Mouse (Mus musculus) frontal cortex, adult (tissue): Measurements from ENCODE around the gene Lmf1.

Source experiments
- ATAC-seq: cut with Nextera tagmentation; 2 replicates; pipeline ENCODE4 v1.9.2; 2017; ENCODE audit warnings: mild to moderate bottlenecking, moderate library complexity, mixed read lengths; ENCODE audit not compliant: low TSS enrichment

Lmf1 gene

DNA sequence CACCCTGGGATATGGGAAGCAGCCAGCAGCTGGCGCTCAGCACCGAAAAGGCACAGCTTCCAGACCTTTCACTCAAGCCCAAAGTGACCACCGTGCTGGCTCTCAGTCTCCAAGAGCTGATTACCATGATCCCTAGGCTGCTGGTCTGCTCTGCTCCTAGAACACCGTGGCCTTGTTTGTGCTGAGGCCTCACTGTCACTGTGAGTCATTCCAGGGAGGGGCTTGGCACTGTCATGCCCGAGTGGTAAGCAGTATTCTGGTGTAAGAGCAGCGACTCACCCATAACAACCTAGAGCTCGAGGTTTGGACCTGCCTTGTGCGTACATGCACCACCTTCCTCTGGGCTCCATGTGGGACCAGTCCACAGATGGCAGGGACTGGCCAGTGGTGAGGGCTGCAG is 63.1 kb downstream of the Lmf1 start:
- ATAC-seq: no peak

DNA sequence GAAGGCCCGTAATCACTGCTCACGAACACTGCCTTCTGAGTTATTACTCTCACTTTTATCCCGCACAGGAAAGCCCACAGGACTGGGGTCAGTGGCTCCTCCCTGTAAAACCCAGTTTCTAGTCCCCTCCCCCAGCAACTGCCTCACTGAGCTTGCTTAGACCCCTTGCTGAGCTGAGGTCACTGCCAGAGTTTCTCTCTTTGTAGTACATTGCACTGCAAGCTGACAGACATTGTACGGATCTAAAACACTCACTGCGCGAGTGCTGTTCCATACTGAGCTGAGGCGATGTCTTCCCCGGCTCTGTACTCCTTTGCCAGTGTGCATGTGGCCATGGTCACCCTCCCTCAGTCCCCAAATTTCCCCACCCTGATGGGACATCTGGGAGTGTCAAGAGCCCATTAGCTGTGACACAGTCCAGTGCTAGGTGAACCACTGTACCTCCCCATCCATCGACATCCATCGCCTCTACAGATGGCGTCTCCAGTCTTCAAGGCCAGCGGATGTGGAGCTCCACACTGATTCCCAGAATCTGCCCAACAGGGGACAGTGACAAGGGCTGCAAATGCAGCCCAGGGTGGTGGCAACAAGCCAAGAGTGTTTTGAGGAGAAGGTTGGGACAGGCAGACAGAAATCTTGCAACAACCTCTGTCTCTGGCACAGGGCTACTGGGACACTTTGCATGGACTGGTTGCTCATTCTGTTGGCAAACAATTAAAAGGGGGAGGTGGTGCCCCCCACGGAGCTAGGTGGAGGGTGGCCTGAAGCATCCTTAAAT is 64.8 kb downstream of the Lmf1 start:
- ATAC-seq: no peak

DNA sequence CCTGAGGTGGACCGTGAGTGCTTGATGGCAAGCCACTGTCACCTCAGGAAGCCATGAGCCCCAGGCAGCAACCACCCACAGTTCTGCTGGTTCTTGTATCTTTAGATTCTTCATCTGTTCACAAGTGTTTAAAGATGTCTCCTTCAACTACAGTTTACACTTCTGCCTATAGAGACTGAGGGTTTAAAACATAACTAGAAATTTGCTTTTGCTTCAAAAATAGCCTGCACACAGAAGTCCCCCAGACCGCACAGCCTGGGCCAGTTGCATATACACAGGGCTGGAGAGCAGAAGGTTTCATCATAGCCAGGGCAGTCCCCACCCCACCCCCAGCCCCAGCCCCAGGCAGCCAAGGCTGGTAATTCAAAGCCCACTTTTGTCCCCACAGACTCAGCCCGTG is 65.9 kb downstream of the Lmf1 start:
- ATAC-seq: 0 out of 2 replicates have a peak, but pooled peaks have one; percentile 29

DNA sequence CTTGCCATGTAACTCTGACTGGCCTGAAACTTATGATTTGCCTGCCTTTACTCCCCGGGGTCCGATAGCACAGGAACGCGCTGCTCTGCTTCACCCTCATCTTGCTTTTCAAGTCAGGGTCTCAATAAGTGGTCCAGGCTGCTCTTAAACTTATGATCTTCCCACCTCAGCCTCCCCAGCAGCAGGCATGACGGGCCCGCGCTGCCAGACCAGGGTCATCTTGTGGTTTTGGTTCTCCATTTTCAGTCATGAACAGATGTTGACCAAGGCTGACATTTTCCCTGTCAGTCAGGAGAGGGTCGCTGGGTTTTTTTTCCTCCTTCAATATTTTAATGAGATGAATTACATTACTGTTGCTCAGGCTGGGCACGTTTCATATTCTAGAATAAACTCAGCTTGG is 66.8 kb downstream of the Lmf1 start:
- ATAC-seq: no peak

DNA sequence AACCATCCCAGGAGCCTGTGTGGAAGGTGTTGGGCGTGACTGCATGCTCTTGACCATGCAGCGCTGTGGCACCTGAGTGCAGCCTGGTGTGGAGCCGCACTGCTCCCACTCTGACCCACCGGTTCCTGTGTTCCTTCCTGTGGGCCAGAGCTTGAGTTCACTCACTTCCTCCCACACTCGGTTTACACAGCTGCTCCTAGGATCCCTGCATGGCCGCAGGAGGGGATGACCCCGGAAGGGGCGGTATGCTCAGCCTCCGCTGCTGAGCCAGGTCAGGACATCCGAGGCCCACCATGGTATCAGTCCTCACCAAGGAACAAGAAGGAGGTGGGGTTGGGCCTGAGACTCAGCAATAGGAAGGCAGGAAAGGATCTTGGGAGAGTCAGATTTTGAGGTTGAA is 69.0 kb downstream of the Lmf1 start:
- ATAC-seq: no peak

DNA sequence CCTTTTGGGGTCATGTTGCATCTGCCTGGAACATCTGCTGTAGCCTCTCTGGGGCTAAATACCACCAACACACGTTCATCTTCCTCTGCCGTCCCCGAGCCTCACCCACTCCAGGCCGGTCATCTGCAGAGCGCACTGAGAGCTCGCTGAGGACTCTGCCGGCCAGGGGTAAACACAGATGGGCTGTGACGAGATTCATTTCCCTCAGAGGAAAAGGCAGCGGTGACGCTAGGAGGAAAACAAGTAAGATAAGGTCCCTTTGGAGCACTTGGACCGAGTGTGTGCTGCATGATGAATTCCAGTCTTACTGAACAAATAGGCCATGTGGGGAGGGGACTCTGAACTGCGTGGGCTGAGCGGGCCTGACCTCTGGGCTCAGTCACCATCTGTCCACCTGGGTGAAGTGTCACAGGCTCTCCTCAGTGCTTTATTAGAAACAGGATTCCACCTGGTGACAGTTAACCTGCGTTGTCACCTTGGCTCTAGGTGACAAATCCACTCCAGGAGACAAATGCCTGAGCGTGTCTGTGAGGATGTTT is 69.9 kb downstream of the Lmf1 start:
- no peak for ATAC-seq

DNA sequence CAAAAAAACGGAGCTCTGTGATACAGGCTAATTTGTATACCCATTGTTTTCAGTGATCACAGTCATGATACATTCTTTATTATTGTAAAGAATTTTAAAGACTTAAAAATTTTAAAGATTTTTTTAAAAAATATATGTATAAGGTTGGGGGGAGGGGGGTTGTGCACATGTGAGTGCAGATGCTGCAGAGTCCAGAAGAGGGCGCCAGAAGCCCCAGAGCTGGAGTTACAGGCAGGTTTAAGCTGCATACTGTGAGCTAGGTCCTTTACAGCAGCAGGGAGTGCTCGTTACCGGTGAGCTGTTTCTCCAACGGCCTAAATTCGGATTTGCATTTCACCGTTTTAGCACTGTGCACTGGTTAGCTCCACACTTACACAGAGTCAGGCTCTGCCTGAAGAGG is 71.8 kb downstream of the Lmf1 start:
- ATAC-seq: no peak

DNA sequence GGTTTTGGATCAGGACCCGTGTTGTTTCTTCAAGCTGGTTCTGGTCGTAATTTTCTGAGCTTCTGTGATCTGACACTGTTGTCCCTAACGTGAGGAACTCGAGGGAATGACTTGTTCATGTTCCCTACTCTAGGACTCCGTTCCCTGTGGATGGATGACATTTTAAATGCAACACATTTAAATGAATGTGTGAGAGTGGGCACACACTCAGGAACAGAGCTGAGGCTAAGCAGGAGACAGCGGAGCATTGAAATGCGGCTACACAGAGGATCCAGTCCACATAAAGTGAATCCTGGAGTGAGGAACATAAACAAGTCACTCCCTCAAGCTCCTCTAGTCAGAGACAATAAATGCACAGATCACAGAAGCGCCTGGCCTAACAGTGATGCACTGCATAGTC is 73.4 kb downstream of the Lmf1 start:
- peak; percentile 84 for ATAC-seq

DNA sequence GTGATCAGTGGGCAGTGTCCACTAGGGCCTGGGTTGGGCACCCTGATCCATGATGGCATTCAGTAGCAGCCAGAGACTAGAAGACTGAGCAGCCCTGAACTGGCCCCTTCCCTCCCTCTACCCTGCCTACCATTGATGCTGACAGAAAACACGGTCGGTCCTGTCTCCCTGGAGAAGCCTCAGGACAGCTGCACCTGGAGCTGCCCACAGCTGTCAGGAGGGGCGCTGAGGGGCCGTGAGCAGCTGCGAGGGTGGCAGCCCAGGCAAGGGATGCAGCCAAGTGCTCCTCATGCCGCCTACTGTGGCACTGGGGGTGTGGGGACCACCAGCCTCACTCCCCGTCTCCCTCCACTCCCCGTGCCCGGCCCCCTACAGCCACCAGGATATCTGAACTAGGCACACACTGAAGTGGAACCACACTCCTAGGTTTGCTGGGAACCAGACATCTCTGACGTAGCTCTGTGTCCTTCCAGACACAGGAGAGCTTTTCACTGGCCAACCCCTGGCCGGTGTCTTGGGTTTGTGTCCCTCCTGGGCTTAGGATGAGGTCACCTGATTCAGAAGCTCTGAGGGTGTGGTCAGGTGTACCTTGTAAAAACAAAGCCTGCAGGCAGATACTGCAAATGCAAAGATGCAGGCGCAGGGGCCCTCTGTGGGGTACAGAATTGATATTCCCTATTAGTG is 77.4 kb downstream of the Lmf1 start:
- no peak for ATAC-seq

DNA sequence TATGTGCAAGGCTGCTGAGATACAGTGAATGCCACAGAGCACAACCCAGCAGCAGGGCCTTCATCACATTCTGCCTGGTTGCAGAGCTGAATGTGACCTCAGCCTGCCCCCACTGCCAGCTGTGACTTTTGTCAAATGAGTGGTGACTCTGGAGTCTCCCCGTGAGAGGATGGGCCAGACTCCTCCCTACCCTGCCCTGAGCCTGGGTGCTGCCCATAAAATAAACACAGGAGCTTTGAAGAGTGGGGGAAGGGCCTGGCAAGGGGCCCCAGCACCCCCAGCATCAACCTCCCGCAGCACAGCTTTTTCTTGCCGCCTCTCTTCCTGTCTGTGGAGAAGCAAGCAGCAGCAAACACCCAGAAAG is 77.9 kb downstream of the Lmf1 start:
- 0 out of 2 replicates have a peak, but pooled peaks have one; percentile 35 for ATAC-seq

DNA sequence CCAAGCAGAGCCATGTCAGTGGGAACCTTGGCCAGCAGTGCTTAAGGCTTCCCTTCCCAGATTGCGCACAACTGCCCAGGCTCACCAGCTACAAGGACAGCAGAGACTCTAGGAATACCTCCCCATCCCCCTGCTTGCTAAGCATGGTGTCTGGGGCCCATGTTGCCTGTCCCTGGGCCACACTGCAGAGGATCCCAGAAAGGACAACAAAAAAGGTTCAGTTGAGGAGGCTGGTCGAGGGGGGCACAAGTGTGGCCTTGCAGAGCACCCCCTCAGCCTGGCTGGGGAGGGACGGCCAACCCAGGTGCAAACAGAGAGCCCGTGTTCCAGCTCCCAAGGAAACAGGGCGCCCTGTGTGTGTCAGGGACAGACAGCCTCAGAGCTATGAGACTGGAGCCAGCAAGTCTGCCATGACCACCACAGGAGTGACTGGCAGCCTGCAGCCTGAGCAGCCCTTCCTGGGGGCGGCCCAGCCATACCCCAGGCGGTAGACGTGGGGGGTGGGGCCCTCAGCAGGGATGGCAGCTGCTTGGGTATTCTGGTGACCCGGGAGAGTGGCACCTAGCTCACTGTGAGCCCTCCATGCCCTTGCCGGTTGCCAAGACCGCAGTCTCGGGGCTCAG is 84.4 kb downstream of the Lmf1 start:
- 0 out of 2 replicates have a peak, but pooled peaks have one; percentile 24 for ATAC-seq

DNA sequence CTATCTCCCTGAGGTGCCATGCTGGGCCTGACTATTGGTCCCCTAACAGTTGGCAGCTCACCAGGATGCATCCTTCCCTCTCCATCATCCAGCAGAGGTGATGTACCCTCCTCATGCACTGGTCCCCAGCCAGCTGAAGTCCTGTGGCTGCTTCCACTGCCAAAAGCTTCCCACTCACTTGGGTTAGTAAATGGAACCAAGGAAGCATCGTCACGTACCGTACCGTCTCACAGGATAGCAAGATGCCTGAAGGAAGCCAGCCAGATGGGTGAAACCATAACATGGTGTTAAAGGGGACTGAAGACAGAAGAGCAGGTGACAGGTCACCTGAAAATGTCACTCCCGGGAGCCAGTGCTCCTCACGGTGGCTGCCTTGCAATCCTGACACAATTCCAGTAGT is 86.6 kb downstream of the Lmf1 start:
- ATAC-seq: peak; percentile 48; the same call in 1 of the 2 replicates

DNA sequence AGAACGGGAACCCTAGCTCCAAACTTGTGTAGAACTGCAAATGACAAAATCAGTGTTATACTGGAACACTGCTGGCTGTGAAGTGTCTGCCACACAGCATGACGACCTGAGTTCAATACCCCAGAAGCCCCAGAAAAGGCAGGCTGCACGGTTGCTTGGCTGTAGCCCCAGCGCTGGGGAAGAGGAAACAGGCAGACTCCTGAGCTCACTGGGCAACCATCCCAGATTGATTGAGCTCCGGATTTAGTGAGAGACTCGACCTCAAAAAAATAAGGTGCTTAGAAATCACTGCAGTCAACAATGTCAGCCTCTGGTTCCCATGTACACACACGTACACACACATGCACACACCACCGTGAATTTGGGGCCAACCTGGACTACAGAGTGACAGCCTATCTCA is 87.0 kb downstream of the Lmf1 start:
- 0 out of 2 replicates have a peak, but pooled peaks have one; percentile 6 for ATAC-seq

DNA sequence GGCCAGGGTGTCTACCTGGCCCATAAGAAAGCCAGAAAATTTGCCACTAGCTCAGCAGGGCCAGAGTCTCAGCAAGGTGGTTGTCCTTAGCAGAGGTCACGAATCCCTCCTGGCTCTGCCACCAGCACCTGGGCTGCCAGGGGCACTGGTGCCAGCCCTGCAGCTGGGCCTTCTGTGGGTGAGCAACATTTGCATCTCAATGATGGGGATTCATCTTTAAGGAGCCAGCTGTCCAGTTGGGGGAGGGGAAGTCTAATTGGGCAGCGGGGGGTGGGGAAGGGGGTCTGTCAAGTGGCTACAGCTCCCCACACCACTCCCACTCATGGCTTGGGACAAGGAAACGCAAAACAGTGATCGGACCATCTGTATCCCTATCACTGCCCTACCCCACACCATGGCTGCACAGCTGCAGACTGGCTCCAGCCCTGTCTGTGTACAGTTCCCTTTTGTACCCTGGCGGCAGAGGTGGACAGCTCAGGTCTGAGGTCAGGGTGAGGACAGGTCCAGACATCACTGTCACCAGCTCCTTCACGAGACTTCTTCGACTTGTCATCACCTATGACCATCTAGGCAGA is 89.7 kb downstream of the Lmf1 start:
- no peak for ATAC-seq

DNA sequence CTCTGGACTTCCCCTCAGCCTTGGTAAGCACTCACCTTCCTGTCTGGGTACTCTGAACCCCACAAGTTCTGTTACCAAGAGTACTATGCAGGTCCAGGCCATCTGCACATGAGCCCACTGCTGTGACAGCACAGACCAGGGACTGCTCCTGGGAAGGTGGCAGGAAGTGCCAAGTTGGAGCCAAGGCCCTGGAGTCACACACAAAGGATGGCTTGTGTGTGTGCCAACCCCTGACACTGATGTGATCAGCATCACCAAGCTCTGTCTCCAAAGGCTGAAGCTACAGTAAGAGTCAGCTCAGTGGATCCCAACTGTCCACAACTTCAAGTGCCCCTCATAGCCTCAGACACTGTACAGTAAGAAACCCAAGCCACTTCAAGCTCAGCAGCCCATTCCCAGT is 94.1 kb downstream of the Lmf1 start:
- ATAC-seq: no peak

DNA sequence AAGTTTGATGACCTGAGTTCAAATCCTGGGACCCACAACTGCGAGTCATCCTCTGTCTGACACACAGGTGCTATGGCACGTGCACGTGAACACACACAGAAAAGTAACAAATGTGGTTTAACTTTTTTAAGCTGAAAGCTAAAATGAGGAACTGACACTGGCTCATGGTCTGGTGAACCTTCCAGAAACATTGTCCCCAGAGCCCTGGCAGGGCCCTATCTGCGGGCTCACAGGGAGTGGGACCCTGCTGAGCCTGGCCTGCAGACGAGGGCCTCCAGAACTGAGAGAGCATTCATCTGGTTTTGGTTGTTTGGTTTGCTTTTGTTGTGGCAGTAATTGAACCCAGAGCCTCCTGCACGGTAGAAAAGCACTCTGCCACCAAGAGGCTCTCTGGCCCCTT is 99.1 kb downstream of the Lmf1 start:
- no peak for ATAC-seq

DNA sequence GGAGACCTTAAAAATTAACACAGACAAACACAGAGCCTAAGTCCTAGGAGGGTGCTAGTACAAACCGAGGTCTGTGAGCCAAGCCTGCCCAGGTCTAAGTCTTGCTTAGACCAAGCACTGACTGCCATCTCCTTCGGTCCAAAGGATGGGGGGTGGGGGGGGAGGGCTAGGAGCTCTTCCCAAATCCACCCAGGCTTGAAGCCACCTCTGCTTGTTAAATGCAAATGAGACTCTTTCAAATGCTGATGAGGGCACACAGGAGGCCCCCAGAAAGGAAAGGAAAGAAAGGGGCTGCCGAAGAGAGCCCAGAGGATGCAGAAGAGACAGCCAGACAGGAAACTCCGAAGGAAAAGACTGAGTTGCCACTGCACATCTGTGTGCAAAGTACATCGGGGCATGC is 100.9 kb downstream of the Lmf1 start:
- no peak for ATAC-seq

DNA sequence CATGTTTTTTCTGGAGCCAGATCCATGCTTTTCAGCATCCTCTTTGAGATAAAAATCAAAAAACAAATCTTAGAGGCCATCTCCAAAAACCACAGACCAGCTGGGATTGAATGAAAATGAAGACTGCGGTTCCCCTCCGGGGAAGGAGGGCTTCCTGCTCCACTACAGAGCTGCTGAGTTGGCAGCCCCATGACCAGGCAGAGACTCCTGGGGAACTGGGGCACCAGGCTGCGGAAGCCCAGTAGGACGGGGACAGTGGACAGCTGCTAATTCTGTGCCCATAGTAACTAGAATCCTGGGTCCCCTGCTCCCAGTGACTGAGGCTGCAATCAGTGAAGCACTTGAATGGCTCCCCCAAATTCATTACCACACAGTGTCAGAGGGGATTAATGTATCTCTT is 102.8 kb downstream of the Lmf1 start:
- no peak for ATAC-seq

DNA sequence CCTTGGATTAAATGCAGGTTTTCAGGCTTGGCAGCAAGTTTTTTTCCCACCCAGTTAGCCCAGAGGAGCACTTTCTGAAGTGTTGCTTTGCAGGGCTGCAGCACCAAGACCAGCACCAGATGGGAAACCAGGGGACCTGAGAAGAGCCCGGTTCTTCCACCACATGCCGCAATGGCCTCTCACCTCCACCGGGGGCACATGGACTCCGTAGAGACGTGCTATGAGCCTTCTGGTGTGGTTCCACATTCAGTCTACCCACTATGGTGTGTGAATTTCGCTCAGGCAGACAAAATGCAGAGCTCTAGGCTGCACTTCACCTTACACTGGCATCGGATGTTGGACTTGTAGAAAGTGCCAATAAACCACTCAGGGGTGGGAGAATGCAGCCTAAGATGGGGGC is 107.4 kb downstream of the Lmf1 start:
- ATAC-seq: no peak

DNA sequence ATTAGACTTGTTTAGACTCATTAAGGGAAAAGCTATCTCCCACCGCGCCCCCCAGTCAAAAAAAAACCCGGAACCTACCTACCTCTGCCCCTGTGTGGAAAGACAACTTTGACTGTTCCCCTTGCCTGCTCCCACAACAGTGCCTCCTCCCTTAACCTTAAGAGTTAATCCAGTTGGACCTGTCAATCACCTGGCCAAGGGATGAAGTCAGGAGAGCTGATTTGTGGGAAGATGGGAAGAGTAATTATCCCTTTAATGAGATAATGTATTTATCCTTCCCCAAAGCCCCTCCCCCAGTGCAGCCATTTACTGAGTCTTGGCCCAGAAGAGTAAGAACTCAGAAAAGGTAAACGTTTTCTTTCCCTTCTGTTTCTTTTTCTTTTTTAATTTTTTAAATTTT is 110.0 kb downstream of the Lmf1 start:
- no peak for ATAC-seq

DNA sequence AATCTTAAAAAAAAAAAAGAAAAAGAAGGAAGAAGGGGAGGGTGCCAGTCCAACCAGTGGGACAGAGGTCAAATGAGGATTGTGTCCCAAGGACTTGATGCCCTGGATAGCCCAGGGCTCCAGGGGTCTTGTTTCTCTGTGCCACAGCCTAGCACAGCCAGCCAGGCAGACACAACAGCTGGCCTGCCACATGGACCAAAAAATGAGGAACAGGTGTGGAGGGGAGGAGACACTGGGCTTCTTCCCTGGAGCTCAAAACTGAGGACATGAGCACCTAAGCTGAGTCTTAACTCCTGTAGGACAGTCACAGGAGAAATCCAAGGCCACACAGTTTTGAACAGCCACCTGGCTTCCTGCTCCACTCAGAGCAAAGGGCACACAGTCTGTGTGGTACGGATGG is 117.4 kb downstream of the Lmf1 start:
- ATAC-seq: no peak

DNA sequence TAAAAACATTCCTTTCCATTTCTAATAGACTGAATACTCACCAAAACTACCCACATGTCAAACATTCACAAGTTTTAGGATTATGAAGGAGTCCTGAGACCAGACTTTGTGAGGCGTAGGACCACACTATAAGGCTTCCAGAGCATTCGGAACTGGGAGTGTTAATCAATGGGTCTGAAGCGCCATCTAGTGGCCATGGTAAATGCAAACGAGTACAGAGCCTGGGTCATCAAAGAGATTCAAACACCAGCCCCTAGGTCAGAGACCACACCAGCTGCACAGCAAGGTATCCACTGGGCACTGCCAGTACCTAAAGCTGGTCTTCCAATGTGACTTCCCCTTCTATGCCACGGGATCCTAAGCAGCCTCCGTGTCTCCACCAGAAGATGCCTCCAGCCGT is 119.6 kb downstream of the Lmf1 start:
- peak; percentile 78 for ATAC-seq
